Mouse (Mus musculus) cerebellum, postnatal 10 days (tissue): ENCODE data around the gene Gm10100.
"Not testable (repeated sequence)": the region's sequence is repeated elsewhere in the genome, so short reads cannot be mapped to it uniquely, and the experiment has no call there.

Experiments used
- DNase-seq, 2 experiments: peaks; one replicate each; pipeline ENCODE4 v3.0.0; 2021; ENCODE audit warnings: mixed read lengths in 2 of 2

The Gm10100 gene

DNA sequence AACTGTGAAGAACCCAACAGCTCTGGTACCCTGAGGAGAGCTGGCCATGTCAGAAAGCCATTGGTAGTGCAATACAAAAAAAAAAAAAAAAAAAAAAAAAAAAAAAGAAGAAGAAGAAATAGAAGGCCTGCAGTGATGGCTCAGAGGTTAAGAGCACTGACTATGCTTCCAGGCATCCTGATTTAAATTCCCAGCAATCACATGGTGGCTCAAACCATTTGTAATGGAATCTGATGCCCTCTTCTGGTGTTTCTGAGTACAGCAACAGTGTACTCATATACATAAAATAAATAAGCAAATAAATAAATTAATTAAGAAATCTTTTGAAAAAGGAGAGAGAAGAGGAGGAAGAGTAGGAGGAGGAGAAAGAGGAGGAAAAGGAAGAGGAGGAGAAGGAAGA is 27.2 kb downstream of the Gm10100 start:
- DNase-seq = no peak

- DNase-seq = not testable (repeated sequence)
Measured at GRCm38 (mm10) chr10:77759582-77759981, 33.3 kb downstream of the Gm10100 start, which contains the start of gene Gm3233. Gene Gm3233 (minus strand): TSS chr10:77759682.

DNA sequence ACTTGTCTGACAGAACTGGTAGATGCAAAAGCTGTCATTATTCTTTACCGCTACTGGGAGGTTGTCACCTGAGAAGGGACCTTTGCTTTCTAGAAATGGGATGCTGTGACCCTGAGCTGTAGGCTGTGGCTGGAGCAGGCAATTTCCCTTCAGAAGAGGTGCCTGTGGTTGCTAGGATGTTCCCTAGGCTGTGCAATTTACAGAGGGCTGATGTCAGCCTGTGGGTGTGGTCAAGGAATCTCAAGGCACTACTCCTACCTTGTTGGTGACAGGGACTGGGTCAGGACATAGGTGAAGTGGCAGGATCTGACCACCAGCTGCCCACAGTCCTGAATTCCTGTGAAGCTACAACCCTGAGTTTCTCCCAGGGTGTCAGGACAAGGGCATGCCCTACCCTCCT is 43.4 kb downstream of the Gm10100 start:
- DNase-seq = no peak

DNA sequence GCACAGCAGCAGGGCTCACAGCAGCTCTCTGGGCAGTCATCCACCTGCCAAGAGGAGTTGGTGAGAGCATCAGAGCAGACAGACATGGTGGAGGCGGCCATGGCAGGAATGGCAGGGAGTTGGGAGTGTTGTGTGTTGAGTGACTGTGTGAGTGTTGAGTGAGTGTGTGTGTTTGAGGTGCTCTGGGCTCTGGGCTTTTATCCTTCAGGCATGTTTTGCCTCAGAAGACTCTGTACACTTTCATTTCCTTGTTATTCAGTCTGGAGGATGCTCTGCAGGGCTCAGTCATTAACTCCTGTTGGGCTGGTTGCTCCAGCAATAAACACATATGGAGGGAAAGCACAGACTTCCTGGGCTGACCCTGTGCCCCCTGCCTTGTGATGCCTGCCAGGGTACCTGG is 44.9 kb downstream of the Gm10100 start, which contains the start of gene Gm3238:
Gene Gm3238, minus strand, starts transcription at position 101 of the 400 bp plus-strand sequence.
- DNase-seq = not testable (repeated sequence)

- not testable (repeated sequence) for DNase-seq
Measured at GRCm38 (mm10) chr10:77772142-77772541, 45.9 kb downstream of the Gm10100 start.
